In genomic region chr4:107435238-107435946, GRCm38 (mm10) we compare ENCODE assay signal across 8 mouse cellular contexts. TPM values are rescaled to one million over a fixed set of nuclear protein-coding genes. Genes with fewer than 3 reads are reported as not detected.
DNase-seq lines count a peak whose midpoint lies in the region; ATAC-seq and TF ChIP-seq lines count a peak whose summit lies in the region.

No protein-coding gene starts in this region.

- WGBS in lung, embryonic 14.5 days, result 2% methylated on average over 47 of the region's 47 CpGs
- WGBS in forebrain, embryonic 15.5 days, result 1% methylated on average over 47 of the region's 47 CpGs
- WGBS in limb, embryonic 14.5 days, result 3% methylated on average over 47 of the region's 47 CpGs
- 3% methylated on average over 47 of the region's 47 CpGs for WGBS in stomach, embryonic 15.5 days

- H3K4me2 ChIP-seq in lung, embryonic 14.5 days, result peak overlapping the region; percentile 96
- H3K4me2 ChIP-seq in forebrain, embryonic 15.5 days (replicated peaks), result peak overlapping the region; percentile 95
- peak overlapping the region; percentile 94 for H3K4me2 ChIP-seq in limb, embryonic 14.5 days (replicated peaks; ENCODE audit: low read depth, low read length, severe bottlenecking)
- peak overlapping the region; percentile 97 for H3K4me2 ChIP-seq in stomach, embryonic 15.5 days

- no peaks in the 10 kb centered on the region for H3K9me3 ChIP-seq in lung, embryonic 14.5 days (ENCODE audit: low read depth, low read length)
- no peaks in the 10 kb centered on the region for H3K9me3 ChIP-seq in forebrain, embryonic 15.5 days
- no peaks in the 10 kb centered on the region for H3K9me3 ChIP-seq in limb, embryonic 14.5 days (ENCODE audit: control insufficient read depth, low read length)
- no peaks in the 10 kb centered on the region for H3K9me3 ChIP-seq in stomach, embryonic 15.5 days

- no peaks in the 10 kb centered on the region for H3K36me3 ChIP-seq in lung, embryonic 14.5 days (ENCODE audit: insufficient read depth)
- no peaks in the 10 kb centered on the region for H3K36me3 ChIP-seq in forebrain, embryonic 15.5 days
- no peaks in the 10 kb centered on the region for H3K36me3 ChIP-seq in limb, embryonic 14.5 days (ENCODE audit: control insufficient read depth, insufficient read depth, low read length)
- no peaks in the 10 kb centered on the region for H3K36me3 ChIP-seq in stomach, embryonic 15.5 days

- peak overlapping the region; percentile 59 for H3K4me3 ChIP-seq in lung, embryonic 14.5 days (ENCODE audit: low read depth, low read length)
- peak overlapping the region; percentile 71 for H3K4me3 ChIP-seq in forebrain, embryonic 15.5 days
- H3K4me3 ChIP-seq in limb, embryonic 14.5 days (replicated peaks; ENCODE audit: low read length), result peak overlapping the region; percentile 48
- H3K4me3 ChIP-seq in stomach, embryonic 15.5 days (replicated peaks), result peak overlapping the region; percentile 61

- no peak; the same call in 1 of the 2 replicates for ATAC-seq in lung, embryonic 14.5 days (ENCODE audit: insufficient read depth)
- peak; percentile 44 for ATAC-seq in forebrain, embryonic 15.5 days (replicated peaks)
- ATAC-seq in limb, embryonic 14.5 days (ENCODE audit: low FRiP score, low read depth), result no peak
- no peak for ATAC-seq in stomach, embryonic 15.5 days (ENCODE audit: insufficient read depth, low FRiP score, low read depth)

- DNase-seq in lung, embryonic 14.5 days, result no peak
- no peak for DNase-seq in lung, adult 18-20 months
- DNase-seq in limb, embryonic 14.5 days (ENCODE audit: low spot score), result no peak
- DNase-seq in cerebellum, postnatal 4 days (ENCODE audit: low spot score in 2 of 2), result no peak
- DNase-seq in right cerebral cortex, adult 18-20 months, result no peak
- no peak for DNase-seq in thymus, postnatal 36 days

- TF ChIP-seq CTCF in lung, embryonic 14.5 days (IDR thresholded peaks at IDR 0.05; ENCODE audit: low read depth), result 0 out of 2 replicates have a peak, but pooled peaks have one; percentile 13

- peak overlapping the region; percentile 54; the same call in 1 of the 2 replicates for H3K9ac ChIP-seq in lung, embryonic 14.5 days
- peak overlapping the region; percentile 50 for H3K9ac ChIP-seq in forebrain, embryonic 15.5 days (replicated peaks)
- H3K9ac ChIP-seq in limb, embryonic 14.5 days (ENCODE audit: low read depth, low read length, severe bottlenecking), result peak overlapping the region; percentile 54; the same call in 1 of the 2 replicates
- H3K9ac ChIP-seq in stomach, embryonic 15.5 days, result no peak overlapping the region

- H3K27ac ChIP-seq in lung, embryonic 14.5 days (ENCODE audit: low read depth), result no peak overlapping the region
- no peak overlapping the region for H3K27ac ChIP-seq in forebrain, embryonic 15.5 days (replicated peaks)
- no peak overlapping the region for H3K27ac ChIP-seq in limb, embryonic 14.5 days (replicated peaks; ENCODE audit: low read depth, low read length)
- no peak overlapping the region for H3K27ac ChIP-seq in stomach, embryonic 15.5 days

- H3K27me3 ChIP-seq in lung, embryonic 14.5 days (ENCODE audit: insufficient read depth, low read length), result peaks cover 67% of the 10 kb centered on the region
- peaks cover 37% of the 10 kb centered on the region for H3K27me3 ChIP-seq in forebrain, embryonic 15.5 days
- H3K27me3 ChIP-seq in limb, embryonic 14.5 days (ENCODE audit: control insufficient read depth, insufficient read depth, low read length), result peaks cover 55% of the 10 kb centered on the region
- peaks cover 68% of the 10 kb centered on the region for H3K27me3 ChIP-seq in stomach, embryonic 15.5 days (replicated peaks)

- H3K4me1 ChIP-seq in lung, embryonic 14.5 days (ENCODE audit: insufficient read depth), result no peaks in the 10 kb centered on the region
- H3K4me1 ChIP-seq in forebrain, embryonic 15.5 days, result peaks cover 16% of the 10 kb centered on the region
- peaks cover 8% of the 10 kb centered on the region for H3K4me1 ChIP-seq in limb, embryonic 14.5 days (ENCODE audit: control insufficient read depth, insufficient read depth, low read length)
- peaks cover 8% of the 10 kb centered on the region; the same call in 1 of the 2 replicates for H3K4me1 ChIP-seq in stomach, embryonic 15.5 days

- TF ChIP-seq POLR2A in limb, embryonic 14.5 days (IDR thresholded peaks at IDR 0.05; ENCODE audit: borderline replicate concordance, extremely low read depth, insufficient read depth, insufficient read length), result no peak

RNA-seq across cellular contexts. Expression of gene Glis1, which starts 1.0 kb away (rescaled TPM):
- polyA plus RNA-seq in lung, embryonic 14.5 days (2014; fragmentation: Nextera tagmentation; extraction: Ambion mirVana), result 2.9 and 3.0 TPM in 2 replicates
- polyA plus RNA-seq in forebrain, embryonic 15.5 days (2015; fragmentation: Nextera tagmentation; extraction: Ambion mirVana), result 0.95 and 1.3 TPM in 2 replicates
- 9.0 and 14.0 TPM in 2 replicates for polyA plus RNA-seq in limb, embryonic 14.5 days (2012; rRNA removed)
- polyA plus RNA-seq in limb, embryonic 14.5 days (2014; fragmentation: Nextera tagmentation; extraction: Ambion mirVana), result 10.0 and 10.7 TPM in 2 replicates
- 0.49 and 1.1 TPM in 2 replicates for polyA plus RNA-seq in stomach, embryonic 15.5 days (2015; fragmentation: Nextera tagmentation; extraction: Ambion mirVana)
